Mouse (Mus musculus): Measurements from ENCODE around the gene Clcf1. TPM values are rescaled to one million over a fixed set of nuclear protein-coding genes. Genes with fewer than 3 reads are reported as not detected.

Gene Clcf1
- total RNA-seq (2014; fragmentation: Nextera tagmentation) (4.6 and 6.9 TPM in 2 replicates), total RNA-seq (2017) (0.99 TPM in 1 of 2 replicates, not detected in the other)

DNA sequence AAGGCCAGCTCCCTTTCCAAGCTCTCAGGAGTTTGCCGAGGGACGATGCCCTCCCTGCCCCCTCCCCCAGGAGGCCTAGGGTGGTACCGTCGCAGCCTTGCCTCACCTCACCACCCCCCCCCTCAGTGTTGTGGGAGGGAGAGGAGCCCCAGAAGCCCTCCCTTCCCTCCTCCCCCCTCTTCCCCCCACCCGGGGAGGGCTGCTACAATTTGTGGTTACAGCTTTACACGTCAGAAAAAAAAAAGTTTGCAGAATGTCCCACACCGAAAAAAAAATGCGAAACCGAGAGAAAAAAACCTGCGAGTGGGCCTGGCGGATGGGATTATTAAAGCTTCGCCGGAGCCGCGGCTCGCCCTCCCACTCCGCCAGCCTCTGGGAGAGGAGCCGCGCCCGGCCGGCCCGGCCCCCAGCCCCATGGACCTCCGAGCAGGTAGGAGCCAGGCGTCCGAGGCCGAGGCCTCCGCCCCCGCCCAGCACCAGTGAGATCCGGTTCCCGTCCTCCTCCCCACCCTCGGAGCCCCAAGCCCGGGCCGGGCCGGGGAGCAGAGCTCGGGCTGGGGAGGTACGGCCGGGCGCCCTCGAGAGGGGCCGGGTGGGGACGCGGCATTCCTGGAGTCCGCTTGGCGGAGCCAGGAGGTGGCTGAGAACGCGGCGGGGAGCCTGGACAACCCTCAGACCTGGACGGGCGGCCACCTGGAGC is at the start of gene Clcf1, which contains the start of gene AC109138.7:
Clcf1 (plus strand) TSS at position 168 of the 700 bp plus-strand sequence.
AC109138.7 (plus strand) TSS at position 287 of the 700 bp plus-strand sequence.
- ATAC-seq (replicated peaks; ENCODE audit: low FRiP score, low TSS enrichment, poor library complexity, severe bottlenecking): no peak

DNA sequence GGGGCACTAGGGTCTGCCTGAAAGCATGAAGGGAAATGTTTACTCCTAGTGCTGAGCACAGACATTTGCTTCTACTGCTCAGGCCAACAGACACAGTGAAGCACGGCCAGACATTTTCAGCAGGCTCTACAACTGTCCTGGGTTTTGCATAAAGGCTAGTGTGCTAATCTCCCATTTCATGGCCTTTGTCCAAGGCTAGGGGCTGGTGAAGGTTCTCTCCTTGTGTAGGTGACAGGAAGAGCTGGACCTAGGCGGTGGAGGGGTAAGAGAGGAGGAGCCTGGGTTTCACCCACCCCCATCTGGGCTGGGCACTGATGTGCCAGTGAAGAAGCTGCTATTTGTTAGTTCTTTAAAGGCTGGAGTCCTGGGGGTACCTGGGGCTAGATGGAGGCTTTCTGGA is 49.3 kb upstream of the Clcf1 start:
- ATAC-seq (replicated peaks; ENCODE audit: low FRiP score, low TSS enrichment, poor library complexity, severe bottlenecking): no peak

DNA sequence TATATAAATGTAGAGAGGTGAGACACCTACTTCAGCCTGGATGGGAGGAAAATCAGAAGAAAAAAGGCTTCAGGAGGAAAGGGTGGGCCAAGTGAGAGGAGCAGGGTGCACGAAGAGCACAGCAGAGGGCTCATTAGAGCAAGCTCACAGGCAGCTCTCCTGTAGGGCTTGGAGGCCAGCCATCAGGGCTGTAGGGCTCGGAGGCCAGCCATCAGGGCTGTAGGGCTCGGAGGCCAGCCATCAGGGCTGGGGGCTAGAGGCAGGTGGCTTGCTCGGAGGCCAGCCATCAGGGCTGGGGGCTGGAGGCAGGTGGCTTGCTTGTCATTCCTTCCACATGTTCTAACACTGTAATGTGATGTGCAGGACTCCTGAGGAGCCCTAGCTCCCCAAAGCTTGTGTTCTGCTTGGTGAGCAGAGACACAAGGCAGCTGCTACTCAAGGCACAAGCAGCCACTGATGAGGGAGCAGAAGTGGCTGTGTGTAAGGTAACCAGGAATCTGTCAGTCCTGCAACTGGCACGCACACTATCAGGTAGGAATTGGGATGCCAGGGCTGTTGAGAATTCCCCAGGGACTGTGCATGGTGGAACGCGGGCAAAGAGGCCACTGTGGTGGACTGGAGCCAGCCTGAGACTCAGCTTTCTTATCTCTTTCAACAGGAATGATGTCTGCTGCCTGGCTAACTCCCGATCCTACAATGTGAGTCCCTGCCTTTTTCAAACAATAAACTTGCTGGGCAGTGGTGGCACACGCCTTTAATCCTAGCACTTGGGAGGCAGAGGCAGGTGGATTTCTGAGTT is 47.2 kb upstream of the Clcf1 start:
- no peak for ATAC-seq (replicated peaks; ENCODE audit: low FRiP score, low TSS enrichment, poor library complexity, severe bottlenecking)

DNA sequence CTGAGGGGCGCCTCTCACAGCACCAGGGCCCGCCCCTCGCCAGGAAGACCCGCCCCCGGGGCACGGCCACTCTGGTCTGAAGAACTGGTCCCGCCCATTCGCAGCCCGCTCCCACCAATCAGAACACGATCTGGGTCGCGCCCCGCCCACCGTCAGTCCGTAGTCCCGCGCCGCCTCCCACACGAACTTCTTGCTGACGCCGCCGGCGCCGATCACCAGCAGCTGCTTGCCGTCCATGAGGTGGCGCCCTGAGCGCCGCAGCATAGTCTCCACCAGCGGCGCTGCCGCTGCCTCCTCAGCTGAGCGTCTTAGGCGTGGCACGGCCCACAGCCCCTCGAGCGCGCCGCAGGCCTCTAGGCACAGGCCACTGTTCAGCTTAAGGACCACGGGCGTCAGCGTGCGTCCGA is 44.7 kb upstream of the Clcf1 start:
- ATAC-seq (replicated peaks; ENCODE audit: low FRiP score, low TSS enrichment, poor library complexity, severe bottlenecking): peak; percentile 92

DNA sequence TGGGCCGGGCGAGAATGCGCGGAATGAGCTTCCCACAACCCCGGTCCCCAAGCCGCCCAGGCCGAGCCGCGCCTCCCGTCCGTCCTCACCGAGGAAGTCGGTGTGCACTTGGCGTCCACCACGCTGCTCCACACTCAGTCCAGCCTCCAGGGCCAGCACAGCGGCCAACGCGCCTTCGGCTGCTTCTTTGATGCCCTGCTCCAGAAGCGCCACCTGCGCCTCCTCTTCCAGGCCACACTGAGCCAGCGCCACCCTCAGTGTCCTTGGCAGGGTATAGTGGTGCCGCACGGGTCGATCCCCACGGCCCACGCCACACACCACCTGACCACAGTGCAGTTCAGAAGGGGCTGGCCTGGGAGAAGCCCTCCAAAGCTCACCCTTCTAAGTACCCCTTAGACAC is 44.2 kb upstream of the Clcf1 start:
- peak; percentile 16 for ATAC-seq (replicated peaks; ENCODE audit: low FRiP score, low TSS enrichment, poor library complexity, severe bottlenecking)

DNA sequence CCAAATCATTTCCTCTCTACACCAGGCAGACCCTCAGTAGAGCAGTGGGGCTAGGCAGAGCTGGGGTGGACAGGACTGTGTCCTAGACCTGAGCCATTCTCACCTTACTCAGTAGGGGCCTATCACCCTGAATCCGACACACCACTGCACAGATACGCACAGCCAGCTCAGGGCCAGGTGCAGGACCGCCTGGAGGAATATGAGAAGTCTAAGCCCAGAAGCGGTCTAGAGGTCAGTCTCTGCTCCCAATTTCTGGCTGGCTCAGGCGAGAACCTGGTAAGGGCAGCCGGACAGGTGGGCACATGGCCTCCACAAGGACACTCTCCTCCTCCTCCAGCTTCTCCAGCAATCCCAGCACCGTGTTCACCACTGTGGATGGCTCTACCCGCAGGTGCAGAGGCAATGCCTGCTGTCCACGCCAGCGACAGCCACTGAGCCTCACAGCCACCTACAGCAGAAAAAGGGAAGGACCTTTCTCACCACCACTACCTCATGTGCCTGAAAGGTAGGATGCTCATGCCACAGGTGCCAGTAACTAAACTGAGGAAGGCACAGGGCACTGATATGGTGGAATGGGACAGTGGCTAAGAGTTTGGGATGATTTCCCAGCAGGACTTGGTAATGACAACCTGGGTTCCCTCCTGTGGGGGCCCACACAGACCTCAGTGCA is 43.2 kb upstream of the Clcf1 start:
- ATAC-seq (replicated peaks; ENCODE audit: low FRiP score, low TSS enrichment, poor library complexity, severe bottlenecking): no peak

DNA sequence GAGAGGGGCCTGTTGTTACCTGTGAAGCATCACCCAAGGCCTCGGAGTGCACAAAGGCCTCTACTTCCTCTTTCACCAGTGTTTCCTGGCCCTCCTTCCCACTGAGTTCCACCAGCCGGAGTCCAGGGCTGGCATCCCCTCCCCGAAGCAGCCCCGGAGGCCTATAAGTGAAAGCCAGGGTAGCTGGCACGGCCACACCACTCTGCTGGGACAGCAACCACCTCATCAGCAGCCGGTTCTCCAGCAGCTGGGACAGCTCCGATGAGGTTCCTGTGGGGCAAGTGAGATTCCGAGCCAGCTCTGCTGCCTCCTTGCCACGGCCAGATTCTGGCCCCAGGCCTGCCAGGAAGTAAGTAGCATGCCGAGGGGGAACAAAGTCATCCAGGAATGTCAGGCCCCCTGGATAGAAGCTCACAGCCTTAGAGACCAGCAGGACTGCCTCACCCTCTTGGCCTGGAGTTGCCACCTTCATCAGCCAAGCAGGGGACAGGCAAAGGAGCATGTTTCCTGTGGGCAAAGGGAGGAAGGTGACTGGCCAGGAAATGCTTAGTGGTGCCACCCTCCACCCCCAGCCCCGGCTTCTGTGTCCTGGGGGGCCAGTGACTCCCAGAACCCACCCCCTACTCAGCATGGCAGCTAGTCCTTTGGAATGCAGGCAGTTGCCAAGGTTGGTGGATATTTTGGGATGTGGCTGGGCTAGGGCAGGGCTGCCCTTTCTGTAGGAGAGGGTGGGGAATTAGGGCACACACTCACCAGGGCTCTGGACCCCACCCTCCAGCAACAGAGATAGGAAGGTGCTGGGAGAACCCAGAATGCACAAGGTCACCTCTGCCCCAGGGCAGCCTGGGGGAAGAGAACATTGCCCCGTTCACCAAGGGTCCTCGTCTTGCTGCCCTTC is 42.4 kb upstream of the Clcf1 start:
- no peak for ATAC-seq (replicated peaks; ENCODE audit: low FRiP score, low TSS enrichment, poor library complexity, severe bottlenecking)

DNA sequence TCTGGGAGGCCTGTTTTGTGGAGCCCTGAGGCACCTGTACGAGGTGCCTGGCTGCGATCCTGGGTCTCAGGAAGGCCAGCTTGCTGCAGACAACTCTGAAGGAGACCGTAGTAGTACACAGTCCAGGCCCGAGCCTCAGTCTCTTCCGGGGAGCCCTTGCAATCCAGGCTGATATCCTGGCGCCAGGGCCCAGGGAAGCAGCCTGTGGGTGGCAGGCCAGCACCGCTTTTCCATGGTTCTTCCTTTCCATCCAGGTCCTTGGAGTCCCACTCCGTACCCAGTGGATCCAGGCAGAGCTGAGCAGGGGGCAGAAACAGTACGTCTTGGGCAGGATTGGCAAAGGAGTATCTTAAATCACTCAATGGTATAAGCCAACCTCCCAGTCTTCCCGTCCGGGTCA is 41.1 kb upstream of the Clcf1 start:
- ATAC-seq (replicated peaks; ENCODE audit: low FRiP score, low TSS enrichment, poor library complexity, severe bottlenecking): no peak

DNA sequence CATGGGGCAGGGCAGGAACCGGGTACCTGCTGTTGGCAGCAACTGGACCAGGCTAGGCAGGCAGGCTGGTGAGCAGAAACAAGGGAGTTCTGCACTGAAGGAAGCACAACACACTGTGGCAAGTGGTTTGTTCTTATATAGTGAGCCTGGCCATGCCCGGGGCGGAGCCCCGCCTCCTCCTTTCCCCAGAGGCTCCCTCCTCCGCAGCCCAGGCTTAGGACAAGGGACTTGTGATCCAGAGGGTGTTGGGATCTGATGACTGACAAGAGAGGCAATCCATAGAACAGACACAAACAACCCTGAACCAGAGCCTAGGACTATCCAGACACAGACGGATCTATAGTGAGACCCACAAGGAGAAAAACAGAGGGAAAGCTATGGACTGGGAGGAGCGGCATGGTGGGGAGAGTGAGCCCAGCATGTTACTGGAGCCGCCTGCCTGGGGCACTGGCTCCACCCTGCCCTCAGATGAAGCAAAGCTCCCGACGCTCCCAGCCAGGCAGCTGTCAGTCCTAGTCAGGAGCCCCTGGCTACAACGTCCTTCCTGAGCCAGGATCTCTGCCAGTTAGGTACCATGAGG is 38.6 kb upstream of the Clcf1 start, which contains the start of gene Carns1:
Carns1 (minus strand) TSS at position 112 of the 580 bp plus-strand sequence.
- ATAC-seq (replicated peaks; ENCODE audit: low FRiP score, low TSS enrichment, poor library complexity, severe bottlenecking): no peak

DNA sequence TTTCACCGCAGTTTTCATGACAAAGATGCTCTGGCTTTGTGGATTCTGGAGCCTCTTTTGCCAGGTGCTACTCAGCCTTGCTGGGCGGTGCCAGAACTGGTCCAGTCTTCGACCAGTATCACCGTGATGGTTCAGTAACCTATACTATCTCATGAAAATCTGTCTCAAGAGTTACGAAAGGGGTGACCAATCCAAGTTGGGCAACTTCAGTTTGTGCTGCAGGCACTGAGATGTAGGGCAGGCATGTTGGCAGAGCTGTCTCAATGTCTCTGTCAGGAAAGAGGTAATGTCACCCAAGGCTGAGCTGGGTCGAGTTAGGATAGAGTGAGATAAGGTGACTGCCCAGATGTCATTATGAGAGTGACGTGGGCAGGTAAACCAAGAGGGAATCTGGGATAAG is 33.6 kb upstream of the Clcf1 start:
- ATAC-seq (replicated peaks; ENCODE audit: low FRiP score, low TSS enrichment, poor library complexity, severe bottlenecking): no peak

DNA sequence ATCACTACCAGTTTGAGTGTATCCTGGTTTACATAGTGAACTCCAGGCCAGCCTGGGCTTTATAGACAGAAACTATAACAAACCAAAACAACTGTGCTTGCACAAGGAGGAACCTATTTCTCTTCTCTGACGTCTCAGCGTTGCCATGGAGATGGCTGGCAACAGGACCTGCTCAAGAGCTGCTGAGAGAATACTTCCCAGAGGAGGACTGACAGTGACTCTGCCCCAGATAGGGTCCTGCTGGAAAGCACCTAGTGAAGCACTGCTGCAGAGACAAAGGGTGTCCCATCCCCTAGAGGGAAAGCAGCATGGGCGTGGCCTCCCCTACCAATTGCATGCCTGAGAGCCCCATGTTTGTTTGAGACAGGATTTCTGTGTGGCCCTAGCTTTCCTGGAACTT is 32.1 kb upstream of the Clcf1 start:
- ATAC-seq (replicated peaks; ENCODE audit: low FRiP score, low TSS enrichment, poor library complexity, severe bottlenecking): peak; percentile 40; the same call in 1 of the 2 replicates

DNA sequence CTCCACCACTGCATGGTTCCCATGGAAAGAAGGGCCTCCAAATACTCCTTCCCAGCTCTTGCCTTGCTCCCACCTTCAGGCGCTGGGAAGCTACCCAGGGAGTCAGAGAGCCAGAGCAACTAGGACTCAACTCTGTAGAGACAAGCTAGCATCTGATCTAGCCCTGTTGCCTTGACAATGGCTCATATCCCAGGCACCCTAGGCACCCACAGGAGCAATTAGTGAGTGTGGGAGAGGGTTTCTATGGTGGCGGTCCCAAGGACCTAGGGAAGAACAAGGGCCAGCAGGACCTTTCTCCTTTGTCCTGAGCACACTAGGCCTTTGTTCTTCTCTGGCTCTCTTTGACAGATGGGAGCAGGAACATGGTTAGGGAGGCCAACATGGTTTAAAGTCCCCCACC is 30.3 kb upstream of the Clcf1 start:
- no peak for ATAC-seq (replicated peaks; ENCODE audit: low FRiP score, low TSS enrichment, poor library complexity, severe bottlenecking)

DNA sequence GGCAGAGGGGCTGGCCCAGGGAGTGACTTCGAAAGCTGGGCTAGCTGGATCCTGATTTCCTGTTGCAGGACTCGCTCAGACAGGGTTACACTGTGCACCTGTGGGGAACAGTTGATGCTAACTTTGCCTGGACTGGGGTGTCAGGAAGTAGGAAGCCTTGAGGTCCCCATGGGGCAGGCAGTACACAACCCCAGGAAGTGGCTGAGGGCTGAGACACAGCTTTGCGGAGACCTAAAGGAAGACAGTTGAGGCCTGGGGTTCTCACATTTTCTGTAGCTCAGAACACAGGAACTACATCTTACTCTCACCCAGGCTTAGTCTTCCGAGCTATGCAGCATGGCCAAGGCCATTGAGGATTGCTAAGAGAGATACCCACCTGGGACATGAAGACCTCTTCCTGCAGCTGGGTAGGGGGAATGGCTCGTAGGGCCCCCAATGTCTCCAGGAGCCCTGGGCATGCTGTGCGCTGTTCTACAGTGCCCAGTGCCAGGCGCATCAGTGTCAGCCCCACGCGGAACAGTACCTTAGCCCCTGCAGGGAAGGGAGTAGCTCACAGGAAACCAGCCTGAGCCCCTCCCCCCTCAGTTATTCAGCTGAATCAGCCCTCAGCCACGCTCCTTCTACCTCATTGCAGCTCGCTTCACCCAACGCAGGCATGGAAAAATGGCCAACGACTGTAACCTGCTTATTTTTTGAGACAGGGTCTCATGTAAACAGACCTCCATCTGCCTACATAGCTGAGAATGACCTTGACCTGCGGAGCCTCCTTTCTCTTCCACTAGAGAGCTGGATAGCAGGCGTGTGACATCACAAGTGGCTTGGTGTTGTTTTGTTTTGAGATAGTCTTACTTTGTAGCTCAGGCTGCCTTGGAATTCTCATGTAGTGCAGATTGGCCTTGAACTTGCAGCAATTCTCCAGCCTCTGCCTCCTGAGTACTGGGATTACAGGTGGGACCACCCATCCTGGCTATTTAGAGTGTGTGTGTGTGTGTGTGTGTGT is 28.8 kb upstream of the Clcf1 start:
- ATAC-seq (replicated peaks; ENCODE audit: low FRiP score, low TSS enrichment, poor library complexity, severe bottlenecking): 0 out of 2 replicates have a peak, but pooled peaks have one; percentile 38

DNA sequence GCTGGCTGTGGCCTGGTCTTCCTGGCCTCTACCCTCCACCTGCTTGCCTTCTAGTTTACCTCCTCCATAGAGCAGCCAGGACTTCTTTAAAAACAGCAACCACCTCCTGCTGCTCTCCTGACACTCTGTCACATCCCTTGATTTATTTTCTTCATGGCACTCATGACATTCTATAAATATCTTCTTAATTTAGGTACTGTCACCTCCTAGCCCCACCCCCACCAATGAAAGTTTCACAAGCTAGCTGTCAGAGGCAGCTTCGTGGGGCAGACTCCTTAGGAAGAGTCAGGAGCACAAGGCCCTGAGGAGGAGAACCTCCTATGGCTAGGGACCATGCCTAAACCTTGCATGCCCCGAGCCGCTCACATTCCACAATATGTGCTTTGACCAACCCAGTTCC is 26.7 kb upstream of the Clcf1 start:
- no peak for ATAC-seq (replicated peaks; ENCODE audit: low FRiP score, low TSS enrichment, poor library complexity, severe bottlenecking)

DNA sequence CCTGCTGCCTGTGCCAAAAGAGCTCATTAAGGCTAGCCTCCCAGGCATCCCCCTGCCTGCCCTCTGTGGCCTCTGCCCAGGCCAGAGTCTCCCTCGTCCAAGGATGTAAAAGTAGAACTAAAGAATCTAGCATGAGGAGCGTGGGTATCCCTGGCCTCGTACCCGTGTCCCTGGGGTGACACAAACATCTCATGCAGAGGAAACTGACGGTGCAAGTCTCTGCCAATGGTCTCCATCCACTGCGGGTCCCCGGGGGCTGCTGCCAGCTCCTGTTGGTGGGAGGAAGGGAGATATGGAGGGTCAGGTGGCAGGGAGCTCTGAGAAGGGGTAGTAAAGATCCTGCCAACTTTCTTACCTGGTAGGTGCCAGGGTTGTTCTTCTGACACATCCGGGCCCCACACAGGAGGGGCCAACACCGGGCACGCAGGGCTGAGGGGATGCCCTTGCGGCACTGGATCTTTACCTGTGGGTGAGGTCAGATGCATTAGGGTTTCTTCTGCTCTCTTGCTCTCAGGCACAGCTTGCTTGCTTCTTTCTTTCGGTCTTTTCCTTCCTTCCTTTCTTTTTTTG is 24.9 kb upstream of the Clcf1 start:
- ATAC-seq (replicated peaks; ENCODE audit: low FRiP score, low TSS enrichment, poor library complexity, severe bottlenecking): no peak

DNA sequence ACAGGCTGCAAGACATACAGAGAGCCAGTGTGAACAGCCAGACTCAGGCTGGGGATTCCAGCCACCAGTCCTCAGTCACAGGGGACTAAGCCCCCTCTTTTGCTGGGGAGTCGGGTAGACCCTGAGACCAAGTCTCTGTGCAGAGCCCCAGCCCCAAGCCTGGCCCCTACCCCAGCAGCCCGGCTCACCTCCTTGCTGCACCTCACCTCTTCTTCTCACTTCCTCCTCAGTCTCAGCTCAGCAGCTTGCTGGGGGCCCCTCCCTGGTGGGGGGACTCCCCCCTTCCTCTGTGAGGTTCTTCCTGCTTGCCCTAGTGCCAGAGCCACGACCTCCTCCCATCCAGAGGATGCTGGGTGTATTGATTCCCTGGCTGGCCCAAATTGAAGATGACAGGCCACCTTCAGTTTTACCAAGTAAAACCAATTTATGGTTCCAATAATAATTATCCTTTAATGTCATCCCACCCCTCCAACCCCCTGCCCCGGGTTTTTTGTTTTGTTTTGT is 23.2 kb upstream of the Clcf1 start, which contains the start of gene Tbc1d10c:
Tbc1d10c (minus strand) TSS at position 454 of the 504 bp plus-strand sequence.
- no peak for ATAC-seq (replicated peaks; ENCODE audit: low FRiP score, low TSS enrichment, poor library complexity, severe bottlenecking)

All from megakaryocyte-erythroid progenitor cell, adult 5-6 weeks (primary cell).